Mouse (Mus musculus) E14TG2a.4 (cell line): ENCODE measurements around the gene Prdm11.

ENCODE experiments used
- CTCF ChIP-seq: conservative IDR thresholded peaks from 2 replicates; pipeline ENCODE4 v1.5.1; 2014; ENCODE audit warnings: low read length
- NANOG ChIP-seq: IDR thresholded peaks from 2 replicates; pipeline ENCODE4 v1.6.1; 2014; ENCODE audit warnings: borderline replicate concordance, low read length, mixed read lengths
- POU5F1 ChIP-seq: IDR thresholded peaks from 2 replicates; pipeline ENCODE4 v1.6.1; 2014; ENCODE audit warnings: low read length, borderline replicate concordance

GRCm38 (mm10) chr2:93015041-93015440 is 30.9 kb downstream of the Prdm11 start:
- no peak for TF ChIP-seq CTCF
- TF ChIP-seq NANOG, result no peak
- TF ChIP-seq POU5F1, result no peak
